Mouse (Mus musculus): ENCODE results near the gene Slc26a1.

The Slc26a1 gene

DNA sequence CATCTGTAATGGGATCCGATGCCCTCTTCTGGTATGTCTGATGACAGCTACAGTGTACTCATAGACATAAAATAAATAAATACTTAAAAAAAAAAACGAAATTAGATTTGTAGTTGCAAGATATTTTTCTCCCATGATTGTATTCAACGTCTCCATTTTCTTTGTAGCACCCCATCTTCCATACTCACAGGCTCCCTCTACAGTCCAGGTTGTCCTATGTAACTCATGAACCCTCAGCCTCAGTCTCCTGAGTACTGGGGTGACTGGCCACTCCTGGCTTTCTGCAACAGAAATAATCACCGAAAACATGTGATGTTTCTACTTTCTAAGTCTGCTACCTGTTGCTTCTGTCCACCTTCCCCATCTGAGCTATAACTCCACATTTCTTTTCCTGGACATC is 15.8 kb upstream of the Slc26a1 start:
- DNase-seq (ENCODE audit: low read depth, low spot score): peak; percentile 39

- DNase-seq (ENCODE audit: low read depth, low spot score): peak; percentile 28
Measured at GRCm38 (mm10) chr5:108689091-108689490, 13.7 kb upstream of the Slc26a1 start.

- DNase-seq (ENCODE audit: low read depth, low spot score): no peak
Measured at GRCm38 (mm10) chr5:108680871-108681270, 5.5 kb upstream of the Slc26a1 start.

GRCm38 (mm10) chr5:108679909-108680308 is 4.5 kb upstream of the Slc26a1 start:
- DNase-seq (ENCODE audit: low read depth, low spot score): peak; percentile 42

- no peak for DNase-seq (ENCODE audit: low read depth, low spot score)
Measured at GRCm38 (mm10) chr5:108678296-108678854, 3.0 kb upstream of the Slc26a1 start.

GRCm38 (mm10) chr5:108677605-108678295 is 2.4 kb upstream of the Slc26a1 start:
- DNase-seq (ENCODE audit: low read depth, low spot score): peak; percentile 78

- no peak for DNase-seq (ENCODE audit: low read depth, low spot score)
Measured at GRCm38 (mm10) chr5:108676772-108677498, 1.6 kb upstream of the Slc26a1 start.

- no peak for DNase-seq (ENCODE audit: low read depth, low spot score)
Measured at GRCm38 (mm10) chr5:108674624-108675023, 745 bp downstream of the Slc26a1 start.

DNA sequence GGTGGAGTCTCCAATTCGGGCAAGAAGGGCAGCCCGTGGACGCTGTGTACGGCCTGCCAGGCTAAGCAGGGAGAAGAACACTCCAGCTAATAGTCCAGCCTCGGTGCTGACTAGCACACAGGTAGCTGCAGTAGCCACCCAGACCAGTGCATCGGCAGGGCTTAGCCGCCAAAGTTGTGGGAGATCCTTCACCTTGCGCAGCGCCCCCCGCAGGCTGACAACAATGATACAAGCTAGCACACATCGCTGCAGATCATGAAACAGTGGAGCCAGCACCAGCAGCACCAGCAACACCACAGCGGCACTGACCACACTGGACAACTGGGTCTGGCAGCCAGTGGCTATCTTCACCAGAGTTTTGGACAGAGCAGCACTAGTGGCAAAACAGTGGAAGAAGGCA is 3.6 kb downstream of the Slc26a1 start:
- DNase-seq (ENCODE audit: low read depth, low spot score): peak; percentile 49

GRCm38 (mm10) chr5:108670785-108671184 is 4.6 kb downstream of the Slc26a1 start:
- peak; percentile 42 for DNase-seq (ENCODE audit: low read depth, low spot score)

- no peak for DNase-seq (ENCODE audit: low read depth, low spot score)
Measured at GRCm38 (mm10) chr5:108669986-108670385, 5.4 kb downstream of the Slc26a1 start.

DNA sequence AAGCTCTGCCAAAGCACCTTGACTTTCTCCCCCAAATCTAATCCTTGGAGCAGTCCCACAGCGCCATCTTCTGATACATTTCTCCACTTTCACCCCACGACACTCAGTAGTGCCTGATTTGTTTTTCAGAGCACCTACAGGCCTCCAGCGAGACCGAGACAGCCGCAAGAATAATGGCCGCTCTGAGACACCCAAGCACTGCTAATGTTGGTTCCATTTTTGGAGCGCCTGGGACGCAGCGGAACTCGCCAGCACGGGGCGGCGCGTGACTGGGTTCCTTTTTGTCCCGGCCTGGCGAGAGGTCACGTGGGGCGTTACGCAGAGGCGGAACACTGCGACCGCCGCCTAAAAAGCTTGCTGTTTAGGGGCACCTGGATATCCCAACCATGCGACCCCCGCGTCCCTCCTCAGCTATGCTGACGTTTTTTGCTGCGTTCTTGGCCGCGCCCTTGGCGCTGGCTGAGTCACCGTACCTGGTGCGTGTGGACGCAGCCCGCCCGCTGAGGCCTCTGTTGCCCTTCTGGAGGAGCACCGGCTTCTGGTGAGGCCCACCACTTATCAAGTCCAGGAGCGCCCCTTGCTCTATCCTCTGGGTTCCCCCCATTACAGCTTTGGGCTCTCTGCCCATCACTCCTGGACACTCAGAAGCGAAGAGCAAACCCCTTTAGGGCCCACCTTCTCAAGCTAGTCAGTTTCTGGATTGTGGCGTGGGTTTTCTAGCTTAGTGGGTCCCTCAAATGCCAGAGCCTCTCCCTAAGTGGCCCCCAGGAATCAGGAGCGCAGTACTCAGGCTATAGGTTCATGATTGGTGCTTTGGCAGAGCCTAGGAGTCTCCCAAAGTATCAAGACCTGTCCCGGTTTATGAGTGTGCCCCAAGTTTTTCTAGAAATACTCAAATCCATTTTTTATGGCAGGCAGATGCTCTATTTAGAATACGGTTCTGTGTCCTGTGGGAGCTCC is 6.1 kb downstream of the Slc26a1 start, which contains the start of gene Dgkq:
Gene Dgkq (minus strand): TSS at position 696 of the 960 bp plus-strand sequence.
- DNase-seq (ENCODE audit: low read depth, low spot score): peak; percentile 88

DNA sequence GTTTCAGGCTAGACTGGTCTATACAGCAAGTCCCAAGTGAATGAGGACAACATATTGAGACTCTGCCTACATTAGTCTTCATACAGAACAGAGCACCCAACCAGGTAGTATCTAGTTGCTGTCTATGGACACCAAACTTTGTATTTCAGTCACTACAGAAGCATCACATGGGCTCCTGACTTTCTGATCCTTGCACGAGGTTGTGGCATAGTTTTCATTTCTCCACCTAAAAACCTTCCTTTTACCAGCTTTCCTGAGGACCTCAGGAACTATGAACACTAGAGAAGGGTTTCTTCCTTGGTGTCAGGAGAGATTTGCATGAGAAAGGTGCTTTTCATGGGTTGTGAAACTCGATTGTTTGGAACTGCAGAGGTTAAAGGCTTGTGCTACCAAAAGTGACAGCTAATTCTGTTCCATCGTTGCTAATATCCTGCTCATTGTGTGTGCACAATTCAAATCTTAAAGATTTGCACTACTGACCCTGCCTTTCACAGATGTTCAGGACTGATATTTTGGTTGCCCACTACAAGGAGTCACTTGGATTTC is 6.9 kb downstream of the Slc26a1 start:
- DNase-seq (ENCODE audit: low read depth, low spot score): peak; percentile 57

DNA sequence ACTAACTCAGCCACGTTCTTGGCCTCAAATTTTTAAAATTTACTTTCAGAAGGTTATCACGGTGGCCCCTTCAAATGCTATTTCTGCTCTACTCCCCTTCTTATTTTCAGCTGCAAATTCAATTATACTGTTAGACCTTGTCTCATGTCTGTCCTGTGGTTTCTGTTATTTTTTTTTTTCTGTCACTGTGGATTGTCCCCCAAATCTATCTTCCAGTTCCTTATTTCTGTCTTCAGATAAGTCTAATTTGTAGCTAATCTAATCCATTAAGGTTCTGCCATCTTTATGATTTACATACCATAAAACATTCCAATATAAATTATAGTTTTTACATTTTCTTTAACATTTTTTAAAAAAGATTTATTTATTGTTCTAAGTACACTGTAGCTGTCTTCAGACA is 8.0 kb downstream of the Slc26a1 start:
- no peak for DNase-seq (ENCODE audit: low read depth, low spot score)

GRCm38 (mm10) chr5:108665066-108665465 is 10.3 kb downstream of the Slc26a1 start:
- DNase-seq (ENCODE audit: low read depth, low spot score): no peak

DNA sequence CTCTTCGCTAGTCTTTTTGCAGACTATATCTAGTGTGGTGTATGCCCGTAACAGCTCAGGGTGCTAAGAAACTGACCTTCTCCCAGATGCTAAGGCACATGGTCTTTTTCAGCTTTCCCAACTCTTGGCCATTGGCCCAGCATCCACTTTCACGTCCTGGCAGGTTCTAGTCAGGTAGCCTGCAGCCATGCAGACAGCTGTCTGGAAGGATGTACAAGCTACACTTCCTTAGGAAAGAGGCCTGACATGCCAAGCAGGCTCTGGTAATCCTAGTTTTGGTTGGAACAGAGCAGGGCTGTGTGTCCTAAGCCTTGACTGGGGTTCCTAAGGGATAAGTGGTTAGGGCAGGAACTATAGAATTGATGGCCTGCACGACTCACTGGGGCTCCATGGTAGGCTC is 12.6 kb downstream of the Slc26a1 start:
- DNase-seq (ENCODE audit: low read depth, low spot score): no peak

DNA sequence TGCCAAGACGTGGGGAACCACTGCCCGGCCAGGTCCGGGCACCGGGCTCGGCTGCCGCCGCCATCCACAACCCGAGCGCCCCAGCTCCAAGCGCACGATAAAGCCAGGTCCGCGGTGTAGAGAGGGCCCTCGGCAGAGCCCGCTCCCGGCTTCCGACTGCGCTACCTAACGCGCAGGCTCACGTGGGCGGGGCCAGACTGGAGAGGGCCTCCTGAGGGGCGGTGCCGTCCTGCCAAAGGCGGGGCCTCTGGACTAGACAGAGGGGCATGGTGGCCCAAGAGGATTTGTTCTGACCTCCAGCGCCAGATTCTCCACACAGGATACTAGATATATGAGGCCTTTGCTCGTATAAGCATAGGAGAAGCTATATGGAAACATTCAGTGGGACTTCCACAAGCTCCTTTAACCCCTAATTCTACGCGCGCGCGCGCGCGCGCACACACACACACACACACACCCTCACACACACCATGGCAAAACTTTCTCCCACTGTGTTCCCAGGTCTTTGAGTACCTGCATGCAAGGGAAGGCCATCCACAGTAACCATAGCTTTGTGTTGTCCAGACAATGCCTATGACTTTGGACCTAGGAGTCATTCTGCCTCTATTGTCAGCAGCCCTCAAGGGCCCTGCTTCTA is 14.6 kb downstream of the Slc26a1 start:
- peak; percentile 93 for DNase-seq (ENCODE audit: low read depth, low spot score)

GRCm38 (mm10) chr5:108659698-108660631 is 15.4 kb downstream of the Slc26a1 start, which contains the start of gene Idua:
Gene Idua, plus strand, starts transcription at chr5:108660331.
- peak; percentile 9 for DNase-seq (ENCODE audit: low read depth, low spot score)

DNA sequence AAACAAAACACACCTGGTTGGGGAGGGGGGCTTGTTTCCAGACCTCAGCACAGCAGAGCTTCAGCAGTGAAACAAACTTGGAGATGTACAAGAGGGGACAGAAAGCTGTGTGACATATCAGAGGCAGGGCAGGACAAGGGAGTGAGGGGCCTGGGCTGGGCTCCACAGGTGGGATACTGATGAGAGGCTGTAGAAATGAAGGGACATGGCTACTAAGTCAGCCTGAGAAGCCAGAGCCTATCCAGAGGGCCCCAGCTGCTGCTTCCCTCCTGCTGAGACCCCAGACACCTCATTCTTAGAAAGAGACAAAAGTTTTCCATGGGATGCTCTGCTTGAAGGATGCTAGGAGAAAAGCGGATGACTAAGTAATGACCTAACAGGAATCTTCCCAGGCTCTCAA is 16.8 kb downstream of the Slc26a1 start:
- no peak for DNase-seq (ENCODE audit: low read depth, low spot score)

GRCm38 (mm10) chr5:108657406-108657805 is 18.0 kb downstream of the Slc26a1 start:
- no peak for DNase-seq (ENCODE audit: low read depth, low spot score)

All from R1 (cell line).